Mouse (Mus musculus): ENCODE data around the gene Utrn.

Utrn gene

GRCm38 (mm10) chr10:12489551-12490177 is 379.5 kb downstream of the Utrn start:
- no peak for DNase-seq

GRCm38 (mm10) chr10:12488518-12488917 is 380.6 kb downstream of the Utrn start:
- DNase-seq = no peak

- DNase-seq = no peak
These were observed 381.0 kb downstream of the Utrn start for GRCm38 (mm10) chr10:12488117-12488516.

GRCm38 (mm10) chr10:12483494-12483893 is 385.7 kb downstream of the Utrn start:
- DNase-seq = no peak

- no peak for DNase-seq
These were observed 386.2 kb downstream of the Utrn start for GRCm38 (mm10) chr10:12482975-12483374.

GRCm38 (mm10) chr10:12474850-12475621 is 394.1 kb downstream of the Utrn start:
- DNase-seq = no peak

GRCm38 (mm10) chr10:12469391-12470057 is 399.6 kb downstream of the Utrn start:
- DNase-seq = no peak

GRCm38 (mm10) chr10:12467544-12467943 is 401.6 kb downstream of the Utrn start:
- DNase-seq = no peak

GRCm38 (mm10) chr10:12460945-12461344 is 408.2 kb downstream of the Utrn start:
- DNase-seq = no peak

- no peak for DNase-seq
These were observed 412.3 kb downstream of the Utrn start for GRCm38 (mm10) chr10:12456867-12457266.

- DNase-seq = no peak
These were observed 416.5 kb downstream of the Utrn start for GRCm38 (mm10) chr10:12452641-12453040.

GRCm38 (mm10) chr10:12444122-12444521 is 425.0 kb downstream of the Utrn start:
- DNase-seq = no peak

- DNase-seq = no peak
These were observed 436.0 kb downstream of the Utrn start for GRCm38 (mm10) chr10:12433161-12433560.

GRCm38 (mm10) chr10:12430399-12430798 is 438.8 kb downstream of the Utrn start:
- no peak for DNase-seq

- DNase-seq = no peak
These were observed 442.3 kb downstream of the Utrn start for GRCm38 (mm10) chr10:12426866-12427265.

GRCm38 (mm10) chr10:12424944-12425343 is 444.2 kb downstream of the Utrn start:
- no peak for DNase-seq

GRCm38 (mm10) chr10:12423994-12424725 is 445.0 kb downstream of the Utrn start:
- DNase-seq = no peak

- DNase-seq = no peak
These were observed 454.2 kb downstream of the Utrn start for GRCm38 (mm10) chr10:12414967-12415366.

GRCm38 (mm10) chr10:12406338-12407110 is 462.6 kb downstream of the Utrn start:
- DNase-seq = no peak

- DNase-seq = no peak
These were observed 469.7 kb downstream of the Utrn start for GRCm38 (mm10) chr10:12399450-12399849.

- no peak for DNase-seq
These were observed 489.0 kb downstream of the Utrn start for GRCm38 (mm10) chr10:12380139-12380538.

- DNase-seq = no peak
These were observed 490.0 kb downstream of the Utrn start for GRCm38 (mm10) chr10:12379123-12379522.
